Mouse (Mus musculus) CH12.LX (cell line): ENCODE measurements around the gene Smg9.

Experiments
- CHD2 ChIP-seq: IDR thresholded peaks from 2 replicates; pipeline ENCODE4 v1.6.1; 2011; ENCODE audit warnings: low read length, improper control_type of control experiment
- CTCF ChIP-seq, 2 experiments: IDR thresholded peaks in 1 of 2; conservative IDR thresholded peaks in 1 of 2; 2 replicates each; pipeline ENCODE4 v1.5.1; 2011 to 2012; ENCODE audit warnings: low read depth in 2 of 2, low read length in 2 of 2, improper control_type of control experiment in 1 of 2, inconsistent platforms in 1 of 2, mild to moderate bottlenecking in 1 of 2, moderate library complexity in 1 of 2
- ELF1 ChIP-seq: IDR thresholded peaks from 2 replicates; pipeline ENCODE4 v1.6.1; 2014; ENCODE audit warnings: low read depth, mild to moderate bottlenecking, inconsistent platforms, low read length, improper control_type of control experiment
- EP300 ChIP-seq: IDR thresholded peaks from 2 replicates; pipeline ENCODE4 v1.6.1; 2011; ENCODE audit warnings: low read length, improper control_type of control experiment
- ETS1 ChIP-seq: conservative IDR thresholded peaks from 2 replicates; pipeline ENCODE4 v1.6.1; 2012; ENCODE audit warnings: low read depth, mild to moderate bottlenecking, inconsistent platforms, low read length, improper control_type of control experiment, moderate library complexity
- GABPA ChIP-seq: IDR thresholded peaks from 2 replicates; pipeline ENCODE4 v1.6.1; 2012; ENCODE audit warnings: low read depth, low read length, improper control_type of control experiment, inconsistent platforms; ENCODE audit not compliant: insufficient replicate concordance
- MAFK ChIP-seq: IDR thresholded peaks from 2 replicates; pipeline ENCODE4 v1.6.1; 2011; ENCODE audit warnings: low read length, improper control_type of control experiment; ENCODE audit not compliant: insufficient replicate concordance
- MAX ChIP-seq: IDR thresholded peaks from 2 replicates; pipeline ENCODE4 v1.6.1; 2011; ENCODE audit warnings: low read length, improper control_type of control experiment
- MXI1 ChIP-seq: IDR thresholded peaks from 2 replicates; pipeline ENCODE4 v1.6.1; 2011; ENCODE audit warnings: mild to moderate bottlenecking, low read depth, low read length, improper control_type of control experiment
- NRF1 ChIP-seq: IDR thresholded peaks from 2 replicates; pipeline ENCODE4 v1.6.1; 2014; ENCODE audit warnings: low read depth, mild to moderate bottlenecking, inconsistent platforms, low read length, improper control_type of control experiment, moderate library complexity
- POLR2A ChIP-seq: IDR thresholded peaks from 2 replicates; pipeline ENCODE4 v1.6.1; 2011; ENCODE audit warnings: low read depth, mild to moderate bottlenecking, improper control_type of control experiment, low read length
- POLR2AphosphoS2 ChIP-seq: IDR thresholded peaks from 2 replicates; pipeline ENCODE4 v1.6.1; 2011; ENCODE audit warnings: low read depth, low read length, improper control_type of control experiment
- TCF12 ChIP-seq: IDR thresholded peaks from 2 replicates; pipeline ENCODE4 v1.6.1; 2014; ENCODE audit warnings: low read depth, mild to moderate bottlenecking, inconsistent platforms, low read length, improper control_type of control experiment

- TF ChIP-seq CTCF (conservative IDR thresholded peaks at IDR 0.05 in 1 of 2, IDR thresholded peaks at IDR 0.05 in 1 of 2; ENCODE audit: low read depth in 2 of 2, low read length in 2 of 2), result no peak
- TF ChIP-seq CHD2, result no peak
- TF ChIP-seq GABPA, result no peak
- no peak for TF ChIP-seq EP300
- no peak for TF ChIP-seq TCF12
- TF ChIP-seq ELF1, result no peak
- TF ChIP-seq POLR2A, result no peak
- TF ChIP-seq MAX, result no peak
- TF ChIP-seq MAFK, result no peak
- no peak for TF ChIP-seq POLR2AphosphoS2
- TF ChIP-seq NRF1, result no peak
- no peak for TF ChIP-seq ETS1
- no peak for TF ChIP-seq MXI1
Observed at GRCm38 (mm10) chr7:24423956-24424732, 24.7 kb downstream of the Smg9 start.
